ENCODE assay signal across 8 mouse cellular contexts in genomic region chr14:30196235-30196634, GRCm38 (mm10).
DNase-seq lines count a peak whose midpoint lies in the region; ATAC-seq and TF ChIP-seq lines count a peak whose summit lies in the region.

No protein-coding gene starts in this region.

- H3K4me2 ChIP-seq in midbrain, embryonic 13.5 days (replicated peaks), result no peak overlapping the region
- no peak overlapping the region for H3K4me2 ChIP-seq in intestine, embryonic 16.5 days (ENCODE audit: low read depth, low read length)
- H3K4me2 ChIP-seq in forebrain, embryonic 13.5 days, result no peak overlapping the region

- DNase-seq in midbrain, embryonic 10.5 days (ENCODE audit: low spot score), result no peak
- peak; percentile 6 for DNase-seq in embryonic facial prominence, embryonic 10.5 days (ENCODE audit: low spot score)
- peak; percentile 38 to 39 for DNase-seq in left cerebral cortex, postnatal 36 days (ENCODE audit: low spot score in 2 of 2)
- peak; percentile 54 to 77 for DNase-seq in spleen, adult 2 months (ENCODE audit: low read depth in 1 of 2, low spot score in 2 of 2)
- no peak for DNase-seq in gastrocnemius, postnatal 10 days

- no peak for TF ChIP-seq POLR2A in spleen, adult 2 months (IDR thresholded peaks at IDR 0.05; ENCODE audit: low read depth, low read length)

- H3K9me3 ChIP-seq in midbrain, embryonic 13.5 days, result no peaks in the 10 kb centered on the region
- H3K9me3 ChIP-seq in midbrain, embryonic 10.5 days (replicated peaks), result no peaks in the 10 kb centered on the region
- H3K9me3 ChIP-seq in embryonic facial prominence, embryonic 10.5 days, result no peaks in the 10 kb centered on the region
- no peaks in the 10 kb centered on the region for H3K9me3 ChIP-seq in intestine, embryonic 16.5 days (ENCODE audit: control insufficient read depth, low read length)
- no peaks in the 10 kb centered on the region for H3K9me3 ChIP-seq in forebrain, embryonic 13.5 days (replicated peaks)

- H3K9ac ChIP-seq in midbrain, embryonic 13.5 days (replicated peaks), result no peak overlapping the region
- H3K9ac ChIP-seq in intestine, embryonic 16.5 days (ENCODE audit: low read depth, low read length), result no peak overlapping the region
- H3K9ac ChIP-seq in forebrain, embryonic 13.5 days, result no peak overlapping the region

- H3K27me3 ChIP-seq in midbrain, embryonic 13.5 days, result no peaks in the 10 kb centered on the region
- no peaks in the 10 kb centered on the region for H3K27me3 ChIP-seq in midbrain, embryonic 10.5 days (ENCODE audit: low read depth, poor library complexity, severe bottlenecking)
- H3K27me3 ChIP-seq in embryonic facial prominence, embryonic 10.5 days (replicated peaks; ENCODE audit: low read depth, poor library complexity, severe bottlenecking), result no peaks in the 10 kb centered on the region
- H3K27me3 ChIP-seq in spleen, adult 2 months (ENCODE audit: control insufficient read depth, insufficient read depth, low read length), result no peaks in the 10 kb centered on the region
- H3K27me3 ChIP-seq in intestine, embryonic 16.5 days (replicated peaks; ENCODE audit: control insufficient read depth, insufficient read depth, low read length), result no peaks in the 10 kb centered on the region
- H3K27me3 ChIP-seq in forebrain, embryonic 13.5 days, result no peaks in the 10 kb centered on the region

- TF ChIP-seq CTCF in spleen, adult 2 months (IDR thresholded peaks at IDR 0.05; ENCODE audit: extremely low read depth, insufficient read depth, insufficient read length, insufficient replicate concordance), result no peak

- no peaks in the 10 kb centered on the region for H3K36me3 ChIP-seq in midbrain, embryonic 13.5 days
- no peaks in the 10 kb centered on the region for H3K36me3 ChIP-seq in midbrain, embryonic 10.5 days
- H3K36me3 ChIP-seq in embryonic facial prominence, embryonic 10.5 days (replicated peaks), result no peaks in the 10 kb centered on the region
- no peaks in the 10 kb centered on the region for H3K36me3 ChIP-seq in spleen, adult 2 months (ENCODE audit: control insufficient read depth, insufficient read depth, low read length)
- no peaks in the 10 kb centered on the region for H3K36me3 ChIP-seq in intestine, embryonic 16.5 days (ENCODE audit: control insufficient read depth, insufficient read depth, low read length)
- H3K36me3 ChIP-seq in forebrain, embryonic 13.5 days (ENCODE audit: poor library complexity, severe bottlenecking), result no peaks in the 10 kb centered on the region

- WGBS in midbrain, embryonic 13.5 days, result 60% methylated on average over 5 of the region's 5 CpGs
- 74% methylated on average over 5 of the region's 5 CpGs for WGBS in midbrain, embryonic 10.5 days
- 58% methylated on average over 5 of the region's 5 CpGs for WGBS in embryonic facial prominence, embryonic 10.5 days
- 14% methylated on average over 5 of the region's 5 CpGs for WGBS in spleen, adult 2 months
- 48% methylated on average over 5 of the region's 5 CpGs for WGBS in intestine, embryonic 16.5 days
- WGBS in forebrain, embryonic 13.5 days, result 47% methylated on average over 5 of the region's 5 CpGs

- ATAC-seq in midbrain, embryonic 13.5 days, result no peak
- ATAC-seq in intestine, embryonic 16.5 days, result no peak
- no peak for ATAC-seq in forebrain, embryonic 13.5 days

- H3K4me3 ChIP-seq in midbrain, embryonic 13.5 days (replicated peaks), result no peak overlapping the region
- no peak overlapping the region for H3K4me3 ChIP-seq in midbrain, embryonic 10.5 days
- no peak overlapping the region for H3K4me3 ChIP-seq in embryonic facial prominence, embryonic 10.5 days
- H3K4me3 ChIP-seq in spleen, adult 2 months (ENCODE audit: extremely low read depth, insufficient read depth, insufficient read length), result no peak overlapping the region
- H3K4me3 ChIP-seq in intestine, embryonic 16.5 days (ENCODE audit: low read length), result no peak overlapping the region
- H3K4me3 ChIP-seq in forebrain, embryonic 13.5 days, result no peak overlapping the region

- no peaks in the 10 kb centered on the region for H3K4me1 ChIP-seq in midbrain, embryonic 13.5 days (replicated peaks)
- no peaks in the 10 kb centered on the region for H3K4me1 ChIP-seq in midbrain, embryonic 10.5 days
- no peaks in the 10 kb centered on the region for H3K4me1 ChIP-seq in embryonic facial prominence, embryonic 10.5 days
- peaks cover 2% of the 10 kb centered on the region; the same call in 1 of the 2 replicates for H3K4me1 ChIP-seq in spleen, adult 2 months (ENCODE audit: control insufficient read depth, insufficient read depth, insufficient read length)
- no peaks in the 10 kb centered on the region for H3K4me1 ChIP-seq in intestine, embryonic 16.5 days (ENCODE audit: control insufficient read depth, insufficient read depth, low read length)
- peaks cover 5% of the 10 kb centered on the region; the same call in 1 of the 2 replicates for H3K4me1 ChIP-seq in forebrain, embryonic 13.5 days

- peak overlapping the region; percentile 16; the same call in 1 of the 2 replicates for H3K27ac ChIP-seq in midbrain, embryonic 13.5 days
- no peak overlapping the region for H3K27ac ChIP-seq in midbrain, embryonic 10.5 days (replicated peaks)
- H3K27ac ChIP-seq in embryonic facial prominence, embryonic 10.5 days (replicated peaks), result no peak overlapping the region
- H3K27ac ChIP-seq in spleen, adult 2 months (ENCODE audit: insufficient read depth, low read length), result no peak overlapping the region
- H3K27ac ChIP-seq in intestine, embryonic 16.5 days (ENCODE audit: low read length), result no peak overlapping the region
- no peak overlapping the region for H3K27ac ChIP-seq in forebrain, embryonic 13.5 days

- intact Hi-C loops in left cerebral cortex, postnatal 36 days (cut with DNase I), result no loop called here

Comparison
In these comparisons a context has a peak if more than half of its experiments do, and no peak if none do; other contexts are left out.
1. DNase-seq: peak in embryonic facial prominence, embryonic 10.5 days (single experiment), left cerebral cortex, postnatal 36 days (2 of 2) and spleen, adult 2 months (2 of 2); none in midbrain, embryonic 10.5 days (single experiment) and gastrocnemius, postnatal 10 days (single experiment).